Mouse (Mus musculus) E14TG2a.4 (cell line): ENCODE measurements around the gene Hdac5.

ENCODE experiments used
- CTCF ChIP-seq: conservative IDR thresholded peaks from 2 replicates; pipeline ENCODE4 v1.5.1; 2014; ENCODE audit warnings: low read length
- NANOG ChIP-seq: IDR thresholded peaks from 2 replicates; pipeline ENCODE4 v1.6.1; 2014; ENCODE audit warnings: borderline replicate concordance, low read length, mixed read lengths
- POU5F1 ChIP-seq: IDR thresholded peaks from 2 replicates; pipeline ENCODE4 v1.6.1; 2014; ENCODE audit warnings: low read length, borderline replicate concordance

DNA sequence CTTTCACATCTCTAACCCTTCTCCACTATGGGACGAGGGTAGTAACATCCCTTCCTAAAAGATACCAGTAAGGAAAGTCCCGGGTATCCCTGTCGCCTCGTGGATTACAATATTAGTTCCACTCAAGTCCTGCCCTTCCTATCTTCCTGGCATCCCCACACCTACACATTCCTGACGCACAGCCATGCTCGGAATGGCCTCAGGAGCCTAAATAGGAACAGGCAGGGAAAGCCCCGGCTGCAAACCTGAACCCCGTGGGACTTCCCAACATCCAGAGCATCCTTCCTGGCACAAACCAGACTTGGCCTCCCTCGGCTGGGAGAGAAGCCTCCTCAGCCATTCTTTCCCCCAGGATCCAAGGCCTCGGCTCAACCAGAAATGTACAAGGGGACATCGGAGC is 14.5 kb downstream of the Hdac5 start:
- no peak for TF ChIP-seq CTCF
- no peak for TF ChIP-seq NANOG
- TF ChIP-seq POU5F1 = no peak
